Mouse (Mus musculus): ENCODE measurements around the gene Fbxl17. TPM values are rescaled to one million over a fixed set of nuclear protein-coding genes. Genes with fewer than 3 reads are reported as not detected.

Gene Fbxl17
- polyA plus RNA-seq, 1 experiment from 2014 or later = 3.3 TPM

- no peak overlapping the region for H3K27ac ChIP-seq (ENCODE audit: low read depth)
- no peak overlapping the region for H3K4me2 ChIP-seq (ENCODE audit: low read depth, low read length)
- TF ChIP-seq CTCF (IDR thresholded peaks at IDR 0.05; ENCODE audit: low read depth) = no peak
- TF ChIP-seq EP300 (IDR thresholded peaks at IDR 0.05; ENCODE audit: low read depth) = no peak
- H3K9me3 ChIP-seq (ENCODE audit: low read length) = no peaks in the 10 kb centered on the region
- WGBS (ENCODE audit: insufficient replicate concordance) = 42% methylated on average over 4 of the region's 4 CpGs
- H3K27me3 ChIP-seq (ENCODE audit: insufficient read depth, low read length) = no peaks in the 10 kb centered on the region
- H3K9ac ChIP-seq (replicated peaks) = no peak overlapping the region
- no peak overlapping the region for H3K4me3 ChIP-seq (ENCODE audit: low read depth, low read length)
- H3K4me1 ChIP-seq (ENCODE audit: insufficient read depth) = peaks cover 10% of the 10 kb centered on the region
- DNase-seq = no peak
- ATAC-seq = no peak
- H3K36me3 ChIP-seq (replicated peaks; ENCODE audit: insufficient read depth, low read length) = no peaks in the 10 kb centered on the region
Measured at GRCm38 (mm10) chr17:63284074-63284473, 215.7 kb downstream of the Fbxl17 start.

- H3K27me3 ChIP-seq (ENCODE audit: insufficient read depth, low read length) = no peaks in the 10 kb centered on the region
- TF ChIP-seq CTCF (IDR thresholded peaks at IDR 0.05; ENCODE audit: low read depth) = no peak
- no peak for TF ChIP-seq EP300 (IDR thresholded peaks at IDR 0.05; ENCODE audit: low read depth)
- H3K4me3 ChIP-seq (ENCODE audit: low read depth, low read length) = no peak overlapping the region
- H3K4me2 ChIP-seq (ENCODE audit: low read depth, low read length) = no peak overlapping the region
- peaks cover 10% of the 10 kb centered on the region for H3K4me1 ChIP-seq (ENCODE audit: insufficient read depth)
- H3K9me3 ChIP-seq (ENCODE audit: low read length) = no peaks in the 10 kb centered on the region
- H3K36me3 ChIP-seq (replicated peaks; ENCODE audit: insufficient read depth, low read length) = no peaks in the 10 kb centered on the region
- no peak overlapping the region for H3K27ac ChIP-seq (ENCODE audit: low read depth)
- H3K9ac ChIP-seq (replicated peaks) = no peak overlapping the region
- WGBS (ENCODE audit: insufficient replicate concordance) = 80% methylated on average over 5 of the region's 5 CpGs
- ATAC-seq = no peak
- no peak for DNase-seq
Measured at GRCm38 (mm10) chr17:63282004-63282403, 217.8 kb downstream of the Fbxl17 start.

- Histone ChIP-seq H3K9ac (replicated peaks) (no peak overlapping the region), H3K27ac (ENCODE audit: low read depth) (no peak overlapping the region), H3K4me1 (ENCODE audit: insufficient read depth) (peaks cover 10% of the 10 kb centered on the region), H3K4me3 (ENCODE audit: low read depth, low read length) (no peak overlapping the region), H3K9me3 (ENCODE audit: low read length) (no peaks in the 10 kb centered on the region), H3K27me3 (ENCODE audit: insufficient read depth, low read length) (no peaks in the 10 kb centered on the region), H3K36me3 (replicated peaks; ENCODE audit: insufficient read depth, low read length) (no peaks in the 10 kb centered on the region), H3K4me2 (ENCODE audit: low read depth, low read length) (no peak overlapping the region)
- no peak for TF ChIP-seq EP300 (IDR thresholded peaks at IDR 0.05; ENCODE audit: low read depth)
- no peak for TF ChIP-seq CTCF (IDR thresholded peaks at IDR 0.05; ENCODE audit: low read depth)
- ATAC-seq (no peak), DNase-seq (no peak)
- 53% methylated on average over 2 of the region's 2 CpGs for WGBS (ENCODE audit: insufficient replicate concordance)
Measured at GRCm38 (mm10) chr17:63280990-63281389, 218.8 kb downstream of the Fbxl17 start.

GRCm38 (mm10) chr17:63279144-63279543 is 220.7 kb downstream of the Fbxl17 start:
- Histone ChIP-seq H3K27me3 (ENCODE audit: insufficient read depth, low read length) (no peaks in the 10 kb centered on the region), H3K9me3 (ENCODE audit: low read length) (no peaks in the 10 kb centered on the region), H3K4me1 (ENCODE audit: insufficient read depth) (peaks cover 2% of the 10 kb centered on the region), H3K9ac (replicated peaks) (no peak overlapping the region), H3K27ac (ENCODE audit: low read depth) (no peak overlapping the region), H3K4me2 (ENCODE audit: low read depth, low read length) (no peak overlapping the region), H3K36me3 (replicated peaks; ENCODE audit: insufficient read depth, low read length) (no peaks in the 10 kb centered on the region), H3K4me3 (ENCODE audit: low read depth, low read length) (no peak overlapping the region)
- ATAC-seq (no peak), DNase-seq (no peak)
- 41% methylated on average over 4 of the region's 4 CpGs for WGBS (ENCODE audit: insufficient replicate concordance)
- TF ChIP-seq CTCF (IDR thresholded peaks at IDR 0.05; ENCODE audit: low read depth) = no peak
- no peak for TF ChIP-seq EP300 (IDR thresholded peaks at IDR 0.05; ENCODE audit: low read depth)

GRCm38 (mm10) chr17:63273353-63273752 is 226.5 kb downstream of the Fbxl17 start:
- Histone ChIP-seq H3K9me3 (ENCODE audit: low read length) (no peaks in the 10 kb centered on the region), H3K27ac (ENCODE audit: low read depth) (no peak overlapping the region), H3K9ac (replicated peaks) (no peak overlapping the region), H3K27me3 (ENCODE audit: insufficient read depth, low read length) (no peaks in the 10 kb centered on the region), H3K36me3 (replicated peaks; ENCODE audit: insufficient read depth, low read length) (no peaks in the 10 kb centered on the region), H3K4me1 (ENCODE audit: insufficient read depth) (no peaks in the 10 kb centered on the region), H3K4me3 (ENCODE audit: low read depth, low read length) (no peak overlapping the region), H3K4me2 (ENCODE audit: low read depth, low read length) (no peak overlapping the region)
- TF ChIP-seq EP300 (IDR thresholded peaks at IDR 0.05; ENCODE audit: low read depth) (no peak), CTCF (IDR thresholded peaks at IDR 0.05; ENCODE audit: low read depth) (no peak)
- ATAC-seq = no peak
- 80% methylated on average over 2 of the region's 2 CpGs for WGBS (ENCODE audit: insufficient replicate concordance)
- no peak for DNase-seq

GRCm38 (mm10) chr17:63272914-63273313 is 226.9 kb downstream of the Fbxl17 start:
- Histone ChIP-seq H3K9ac (replicated peaks) (no peak overlapping the region), H3K4me2 (ENCODE audit: low read depth, low read length) (no peak overlapping the region), H3K36me3 (replicated peaks; ENCODE audit: insufficient read depth, low read length) (no peaks in the 10 kb centered on the region), H3K4me1 (ENCODE audit: insufficient read depth) (no peaks in the 10 kb centered on the region), H3K9me3 (ENCODE audit: low read length) (no peaks in the 10 kb centered on the region), H3K4me3 (ENCODE audit: low read depth, low read length) (no peak overlapping the region), H3K27ac (ENCODE audit: low read depth) (no peak overlapping the region), H3K27me3 (ENCODE audit: insufficient read depth, low read length) (no peaks in the 10 kb centered on the region)
- no peak for DNase-seq
- ATAC-seq = no peak
- TF ChIP-seq CTCF (IDR thresholded peaks at IDR 0.05; ENCODE audit: low read depth) (no peak), EP300 (IDR thresholded peaks at IDR 0.05; ENCODE audit: low read depth) (no peak)

- no peaks in the 10 kb centered on the region for H3K27me3 ChIP-seq (ENCODE audit: insufficient read depth, low read length)
- H3K4me1 ChIP-seq (ENCODE audit: insufficient read depth) = 0 out of 2 replicates have a peak, but pooled peaks cover 4% of the 10 kb centered on the region
- no peak overlapping the region for H3K4me3 ChIP-seq (ENCODE audit: low read depth, low read length)
- H3K27ac ChIP-seq (ENCODE audit: low read depth) = no peak overlapping the region
- no peaks in the 10 kb centered on the region for H3K36me3 ChIP-seq (replicated peaks; ENCODE audit: insufficient read depth, low read length)
- H3K4me2 ChIP-seq (ENCODE audit: low read depth, low read length) = no peak overlapping the region
- DNase-seq (no peak), ATAC-seq (no peak)
- H3K9me3 ChIP-seq (ENCODE audit: low read length) = no peaks in the 10 kb centered on the region
- TF ChIP-seq EP300 (IDR thresholded peaks at IDR 0.05; ENCODE audit: low read depth) (no peak), CTCF (IDR thresholded peaks at IDR 0.05; ENCODE audit: low read depth) (no peak)
- no peak overlapping the region for H3K9ac ChIP-seq (replicated peaks)
- WGBS (ENCODE audit: insufficient replicate concordance) = 82% methylated on average over 6 of the region's 6 CpGs
Measured at GRCm38 (mm10) chr17:63271000-63271399, 228.8 kb downstream of the Fbxl17 start.
